Mouse (Mus musculus) hindbrain, embryonic 11.5 days (tissue): Measurements from ENCODE around the gene Gmpr2. TPM values are rescaled to one million over a fixed set of nuclear protein-coding genes. Genes with fewer than 3 reads are reported as not detected.

Experiments
- ATAC-seq: fragments of 200-750 bp; cut with Nextera tagmentation; 2 replicates; pipeline ENCODE4 v1.8.0; 2017; ENCODE audit warnings: mild to moderate bottlenecking, moderate TSS enrichment, moderate library complexity; ENCODE audit not compliant: low FRiP score
- DNase-seq: peaks from one replicate; pipeline ENCODE4 v3.0.0-alpha.2; 2015; ENCODE audit warnings: low spot score
- H3K27ac ChIP-seq: fragments of 300-500 bp; sonication (generic); 2 replicates; pipeline ENCODE4 v1.5.1; 2014; ENCODE audit warnings: mild to moderate bottlenecking, low read depth, low read length
- H3K27me3 ChIP-seq: fragments of 300-500 bp; sonication (generic); 2 replicates; pipeline ENCODE4 v1.6.1; 2014; ENCODE audit warnings: mild to moderate bottlenecking, low read length, moderate library complexity, mixed read lengths; ENCODE audit not compliant: control insufficient read depth, insufficient read depth
- H3K36me3 ChIP-seq: fragments of 300-500 bp; sonication (generic); 2 replicates; pipeline ENCODE4 v1.6.1; 2014; ENCODE audit warnings: mild to moderate bottlenecking, low read length, moderate library complexity, mixed read lengths; ENCODE audit not compliant: control insufficient read depth, insufficient read depth
- H3K4me1 ChIP-seq: fragments of 300-500 bp; sonication (generic); replicated peaks from 2 replicates; pipeline ENCODE4 v1.6.1; 2014; ENCODE audit warnings: low read length, mixed read lengths; ENCODE audit not compliant: control insufficient read depth, insufficient read depth
- H3K4me2 ChIP-seq: fragments of 300-500 bp; sonication (generic); replicated peaks from 2 replicates; pipeline ENCODE4 v1.6.1; 2014; ENCODE audit warnings: mild to moderate bottlenecking, low read depth, low read length
- H3K4me3 ChIP-seq: fragments of 300-500 bp; sonication (generic); 2 replicates; pipeline ENCODE4 v1.5.1; 2014; ENCODE audit warnings: low read depth, low read length
- H3K9ac ChIP-seq: fragments of 300-500 bp; sonication (generic); 2 replicates; pipeline ENCODE4 v1.6.1; 2014; ENCODE audit warnings: low read depth, low read length
- H3K9me3 ChIP-seq: fragments of 300-500 bp; sonication (generic); 2 replicates; pipeline ENCODE4 v1.6.1; 2016; ENCODE audit warnings: low read length; ENCODE audit not compliant: control insufficient read depth
- WGBS: fragments of 180-500 bp; shearing (Covaris S2); extraction: QIAGEN DNeasy Blood & Tissue Kit; methylation state at CpG from one replicate; pipeline ENCODE4 v1.1.7; 2014; 5-methylcytosine and 5-hydroxymethylcytosine counted together
- polyA plus RNA-seq: library from polyadenylated mRNA; unstranded; fragments of >200 nt; fragmentation: Nextera tagmentation; extraction: Ambion mirVana; gene quantifications from 2 replicates; pipeline ENCODE4 v1.2.1, GENCODE M21; 2014

Gmpr2 gene
- polyA plus RNA-seq, 1 experiment from 2014 or later = 58.8 TPM

DNA sequence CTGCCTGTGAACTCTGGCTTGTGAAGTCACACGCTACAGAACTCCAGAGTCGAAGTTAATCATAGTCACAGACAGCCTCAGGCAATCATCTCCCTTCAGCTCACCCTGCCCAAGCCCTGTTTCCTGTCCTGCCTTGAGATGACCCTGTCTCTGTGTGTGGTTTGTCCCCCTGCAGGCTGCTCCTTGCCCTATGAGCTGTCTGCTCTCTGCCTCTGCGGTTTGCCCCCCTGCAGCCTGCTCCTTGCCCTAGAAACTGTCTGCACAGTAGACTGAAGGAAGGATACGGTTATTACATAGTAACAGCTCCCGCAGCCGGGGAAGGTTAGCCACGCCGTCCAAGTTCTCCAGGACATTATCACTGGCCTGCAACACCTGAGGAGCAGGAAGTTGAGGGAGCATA is 45.1 kb downstream of the Gmpr2 start:
- Histone ChIP-seq H3K27ac (no peak overlapping the region), H3K27me3 (peaks cover 6% of the 10 kb centered on the region), H3K9me3 (no peaks in the 10 kb centered on the region), H3K4me1 (no peaks in the 10 kb centered on the region), H3K4me3 (no peak overlapping the region), H3K9ac (no peak overlapping the region), H3K36me3 (0 out of 2 replicates have a peak, but pooled peaks cover 2% of the 10 kb centered on the region), H3K4me2 (no peak overlapping the region)
- ATAC-seq (no peak), DNase-seq (no peak)
- WGBS = 74% methylated on average over 8 of the region's 8 CpGs

DNA sequence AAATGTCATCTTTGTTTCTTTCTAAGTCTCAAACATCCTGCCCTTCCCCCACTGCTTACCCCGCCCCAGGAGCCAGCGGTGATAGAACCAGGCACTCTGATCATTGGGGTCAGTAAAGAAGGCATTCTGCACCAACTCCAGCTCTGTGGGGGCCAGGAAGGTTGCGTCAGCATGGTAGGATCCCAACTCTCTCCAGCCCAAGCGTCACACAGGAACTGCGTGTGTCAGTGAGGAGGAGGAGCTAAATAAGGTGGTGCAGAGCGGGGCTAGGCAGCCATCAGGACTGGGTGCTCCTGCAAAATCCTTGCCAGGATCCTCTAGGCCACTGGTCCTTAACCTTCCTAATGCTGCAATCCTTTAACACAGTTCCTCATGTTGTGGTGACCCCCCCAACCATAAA is 48.0 kb downstream of the Gmpr2 start:
- Histone ChIP-seq H3K27ac (no peak overlapping the region), H3K36me3 (0 out of 2 replicates have a peak, but pooled peaks cover 2% of the 10 kb centered on the region), H3K4me2 (no peak overlapping the region), H3K4me3 (no peak overlapping the region), H3K27me3 (no peaks in the 10 kb centered on the region), H3K9me3 (no peaks in the 10 kb centered on the region), H3K4me1 (no peaks in the 10 kb centered on the region), H3K9ac (no peak overlapping the region)
- no peak for ATAC-seq
- 93% methylated on average over 6 of the region's 6 CpGs for WGBS
- no peak for DNase-seq

DNA sequence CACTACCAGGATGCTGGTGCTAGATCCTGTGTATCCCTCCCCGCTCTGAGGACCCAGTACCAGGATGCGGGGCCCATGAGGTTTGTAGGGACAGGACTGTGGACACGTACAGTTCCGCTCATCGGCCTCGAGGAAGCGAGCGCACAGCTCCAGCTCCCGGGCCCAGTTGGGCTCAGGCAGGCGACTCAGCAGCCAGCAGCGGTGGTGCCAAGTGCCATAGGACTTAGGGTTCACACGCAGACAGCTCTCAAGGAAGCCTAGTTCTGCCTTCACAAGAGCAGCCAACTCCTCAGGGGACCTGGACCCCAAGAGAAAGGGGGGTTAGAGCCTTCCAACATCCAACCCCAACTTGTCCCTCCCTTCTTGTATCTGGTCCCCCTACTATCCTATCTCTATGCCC is 48.9 kb downstream of the Gmpr2 start:
- Histone ChIP-seq H3K27ac (no peak overlapping the region), H3K9me3 (no peaks in the 10 kb centered on the region), H3K4me3 (no peak overlapping the region), H3K9ac (no peak overlapping the region), H3K27me3 (no peaks in the 10 kb centered on the region), H3K4me2 (no peak overlapping the region), H3K36me3 (0 out of 2 replicates have a peak, but pooled peaks cover 2% of the 10 kb centered on the region), H3K4me1 (no peaks in the 10 kb centered on the region)
- DNase-seq (no peak), ATAC-seq (no peak)
- 94% methylated on average over 12 of the region's 12 CpGs for WGBS

DNA sequence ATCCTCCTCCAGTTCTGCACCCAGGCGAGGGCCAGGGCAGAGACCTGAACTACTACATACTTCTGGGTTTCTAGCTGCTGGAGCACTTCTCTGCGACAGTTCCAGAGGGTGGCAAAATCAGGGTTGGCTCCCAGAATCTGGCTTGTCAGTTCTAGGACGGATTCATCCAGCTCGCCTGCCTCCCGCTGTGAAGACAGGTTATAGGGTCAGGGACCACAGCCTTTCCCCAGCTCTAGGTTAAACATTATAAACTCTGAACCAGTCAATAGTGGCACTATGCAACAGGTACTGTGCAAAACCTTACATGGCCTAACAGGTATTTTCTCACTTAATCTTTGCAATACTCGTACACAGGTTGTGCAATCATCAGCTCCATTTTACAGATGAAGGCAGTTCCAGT is 49.3 kb downstream of the Gmpr2 start:
- H3K27me3 ChIP-seq = no peaks in the 10 kb centered on the region
- 0 out of 2 replicates have a peak, but pooled peaks cover 2% of the 10 kb centered on the region for H3K36me3 ChIP-seq
- no peaks in the 10 kb centered on the region for H3K4me1 ChIP-seq
- peak overlapping the region; percentile 64; the same call in 1 of the 2 replicates for H3K4me3 ChIP-seq
- no peak overlapping the region for H3K27ac ChIP-seq
- H3K4me2 ChIP-seq = peak overlapping the region; percentile 68; the same call in 1 of the 2 replicates
- ATAC-seq (no peak), DNase-seq (no peak)
- H3K9me3 ChIP-seq = no peaks in the 10 kb centered on the region
- 71% methylated on average over 6 of the region's 6 CpGs for WGBS
- H3K9ac ChIP-seq = no peak overlapping the region

DNA sequence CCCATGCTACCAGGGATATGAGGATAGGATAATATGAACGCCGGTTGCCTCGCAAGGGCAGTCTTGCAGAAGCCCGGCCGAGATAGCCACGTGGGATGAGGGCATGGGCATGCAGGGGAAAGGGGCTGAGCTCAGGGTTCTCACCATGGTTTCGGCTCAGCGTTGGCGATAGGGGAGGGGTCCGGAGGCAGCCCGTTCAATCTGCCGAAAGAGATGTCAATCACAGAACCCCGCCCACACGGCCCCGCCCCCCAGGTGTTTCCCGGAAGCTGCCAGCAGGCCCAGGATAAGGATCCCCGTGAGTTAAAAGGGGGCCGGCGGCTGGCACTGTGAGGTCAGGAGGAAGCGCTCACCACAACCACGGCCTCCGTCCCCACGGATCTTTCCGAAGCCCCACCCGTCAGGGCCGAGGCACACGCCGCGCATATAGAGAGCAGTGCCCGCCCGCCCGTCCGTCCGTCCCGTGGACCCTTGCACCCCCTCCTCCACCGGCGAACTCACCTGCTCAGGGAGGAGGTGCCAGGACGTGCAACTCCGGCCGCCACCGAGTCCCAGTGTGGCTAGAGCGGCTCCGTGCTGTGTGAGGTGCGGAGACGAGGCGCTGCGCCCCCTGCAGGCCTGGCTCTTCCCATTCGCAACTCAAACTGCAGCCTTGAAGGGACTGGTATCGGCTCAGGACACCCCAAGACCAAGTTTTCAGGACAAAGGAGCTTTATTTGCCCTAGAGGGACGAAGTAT is 50.1 kb downstream of the Gmpr2 start, which contains the start of gene Rabggta:
Gene Rabggta (minus strand): TSS at position 564 of the 738 bp plus-strand sequence.
- Histone ChIP-seq H3K27me3 (no peaks in the 10 kb centered on the region), H3K9ac (peak within 1 kb of the TSS; percentile 69), H3K9me3 (no peaks in the 10 kb centered on the region), H3K27ac (peak within 1 kb of the TSS; percentile 51), H3K36me3 (0 out of 2 replicates have a peak, but pooled peaks cover 2% of the 10 kb centered on the region), H3K4me3 (peak within 1 kb of the TSS; percentile 64), H3K4me2 (peak within 1 kb of the TSS; percentile 68), H3K4me1 (no peaks in the 10 kb centered on the region)
- ATAC-seq (peak; percentile 96), DNase-seq (peak; percentile 97)
- 1% methylated on average over 50 of the region's 50 CpGs for WGBS

DNA sequence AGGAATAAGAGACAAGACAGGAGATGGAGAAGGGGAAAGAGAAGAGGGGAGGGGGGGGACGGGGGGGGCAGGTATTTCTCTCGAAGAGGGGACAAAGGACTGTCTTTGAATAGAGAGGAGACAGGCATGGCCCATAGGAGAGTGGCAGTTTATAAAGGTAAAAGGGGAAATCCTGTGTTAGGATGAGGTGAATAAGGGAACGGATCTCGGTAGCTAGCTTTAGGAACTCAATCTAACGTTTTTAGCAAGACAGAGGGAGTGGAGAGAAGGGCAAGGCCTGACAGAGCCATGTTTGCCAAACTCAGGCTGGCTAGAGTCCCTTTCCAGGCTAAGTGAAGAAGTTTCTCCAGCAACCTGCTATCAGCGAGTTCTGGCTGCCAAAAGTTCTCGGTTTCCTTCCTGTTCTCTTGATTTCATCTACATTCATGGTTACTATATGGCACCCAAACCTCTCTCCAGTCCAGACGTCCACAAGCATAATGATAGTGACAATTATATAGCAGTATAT is 50.8 kb downstream of the Gmpr2 start:
- Histone ChIP-seq H3K4me1 (no peaks in the 10 kb centered on the region), H3K4me2 (no peak overlapping the region), H3K27ac (no peak overlapping the region), H3K27me3 (no peaks in the 10 kb centered on the region), H3K9me3 (no peaks in the 10 kb centered on the region), H3K4me3 (no peak overlapping the region), H3K36me3 (0 out of 2 replicates have a peak, but pooled peaks cover 2% of the 10 kb centered on the region), H3K9ac (no peak overlapping the region)
- ATAC-seq (peak; percentile 36), DNase-seq (no peak)
- WGBS = 52% methylated on average over 8 of the region's 8 CpGs

DNA sequence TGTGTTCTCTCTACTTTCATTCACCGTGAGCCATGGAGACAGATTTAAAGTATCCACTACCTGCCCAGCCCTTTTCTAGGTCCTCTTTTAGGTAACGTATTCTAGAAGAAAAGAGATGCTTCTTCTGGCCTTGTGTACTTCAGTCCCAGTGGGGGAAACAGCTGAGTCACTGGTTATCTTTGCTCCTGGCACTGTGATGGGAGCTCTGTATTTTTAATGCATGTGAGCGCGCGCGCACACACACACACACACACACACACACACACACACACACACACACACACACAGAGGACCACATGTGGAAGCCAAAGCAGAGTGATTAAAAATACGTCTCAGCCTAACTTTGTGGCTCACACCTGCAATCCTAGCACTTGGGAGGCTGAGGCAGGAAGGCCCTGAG is 51.7 kb downstream of the Gmpr2 start:
- WGBS = 91% methylated on average over 7 of the region's 7 CpGs
- H3K4me2 ChIP-seq = no peak overlapping the region
- no peak overlapping the region for H3K9ac ChIP-seq
- ATAC-seq (no peak), DNase-seq (no peak)
- no peak overlapping the region for H3K27ac ChIP-seq
- H3K4me3 ChIP-seq = no peak overlapping the region
- 0 out of 2 replicates have a peak, but pooled peaks cover 2% of the 10 kb centered on the region for H3K36me3 ChIP-seq
- H3K4me1 ChIP-seq = no peaks in the 10 kb centered on the region
- no peaks in the 10 kb centered on the region for H3K27me3 ChIP-seq
- no peaks in the 10 kb centered on the region for H3K9me3 ChIP-seq

DNA sequence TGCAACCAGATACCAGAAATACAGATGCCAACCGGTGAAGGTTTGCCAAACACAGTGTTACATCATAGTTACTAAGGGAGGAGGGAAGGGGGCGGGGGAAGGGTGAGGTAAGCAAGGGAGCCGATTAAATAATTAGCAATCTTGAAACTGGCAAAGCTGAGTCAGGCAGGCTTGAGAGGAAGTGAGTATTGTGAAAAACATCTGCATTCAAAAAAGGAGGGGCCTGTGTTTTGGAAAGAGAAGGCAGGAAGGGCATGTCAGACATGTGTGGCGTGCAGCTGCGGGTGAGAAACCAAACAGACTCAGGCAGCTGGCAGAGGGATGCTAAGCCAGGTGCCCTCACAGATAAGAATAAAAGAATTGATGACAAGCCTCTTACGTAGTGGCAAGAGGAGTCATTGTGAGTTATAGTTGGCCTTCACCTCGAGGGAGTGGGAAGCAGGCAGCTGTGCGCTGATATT is 52.7 kb downstream of the Gmpr2 start:
- DNase-seq (no peak), ATAC-seq (no peak)
- Histone ChIP-seq H3K27ac (no peak overlapping the region), H3K4me2 (no peak overlapping the region), H3K4me3 (no peak overlapping the region), H3K9me3 (no peaks in the 10 kb centered on the region), H3K36me3 (0 out of 2 replicates have a peak, but pooled peaks cover 2% of the 10 kb centered on the region), H3K4me1 (no peaks in the 10 kb centered on the region), H3K27me3 (no peaks in the 10 kb centered on the region), H3K9ac (no peak overlapping the region)
- 69% methylated on average over 8 of the region's 8 CpGs for WGBS

DNA sequence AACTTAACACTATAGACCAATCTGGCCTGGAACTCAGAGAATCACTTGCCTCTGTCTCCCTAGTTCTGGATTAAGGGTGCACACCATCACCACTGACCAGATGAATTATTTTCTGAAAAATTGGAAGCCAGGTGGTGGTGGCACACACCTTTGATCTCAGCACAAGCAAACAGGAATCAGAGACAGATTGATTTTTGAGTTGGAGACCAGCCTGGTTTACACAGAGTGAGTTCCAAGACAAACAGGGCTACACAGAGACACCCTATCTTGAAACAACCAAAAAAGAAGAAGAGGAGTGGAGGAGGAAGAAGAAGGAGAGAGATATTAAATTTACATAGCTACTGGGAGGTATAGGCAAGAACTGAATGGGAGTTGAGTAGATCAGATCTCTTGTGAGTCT is 54.5 kb downstream of the Gmpr2 start:
- ATAC-seq (no peak), DNase-seq (no peak)
- Histone ChIP-seq H3K4me1 (no peaks in the 10 kb centered on the region), H3K27me3 (no peaks in the 10 kb centered on the region), H3K9ac (no peak overlapping the region), H3K4me2 (no peak overlapping the region), H3K36me3 (no peaks in the 10 kb centered on the region), H3K4me3 (no peak overlapping the region), H3K27ac (no peak overlapping the region), H3K9me3 (no peaks in the 10 kb centered on the region)
